Mouse (Mus musculus) hindbrain, embryonic 14.5 days (tissue): Measurements from ENCODE around the gene Evl. TPM values are rescaled to one million over a fixed set of nuclear protein-coding genes. Genes with fewer than 3 reads are reported as not detected.

Experiments used
- ATAC-seq: fragments of 200-750 bp; cut with Nextera tagmentation; 2 replicates; pipeline ENCODE4 v1.8.0; 2017; ENCODE audit warnings: moderate number of reproducible peaks, mild to moderate bottlenecking, moderate TSS enrichment, moderate library complexity; ENCODE audit not compliant: low FRiP score
- DNase-seq: peaks from one replicate; pipeline ENCODE4 v3.0.0-alpha.2; 2015; ENCODE audit warnings: low spot score
- H3K27ac ChIP-seq: fragments of 300-500 bp; sonication (generic); 2 replicates; pipeline ENCODE4 v1.5.1; 2014; ENCODE audit warnings: mild to moderate bottlenecking, moderate library complexity
- H3K27me3 ChIP-seq: fragments of 300-500 bp; sonication (generic); 2 replicates; pipeline ENCODE4 v1.6.1; 2014; ENCODE audit warnings: mild to moderate bottlenecking, low read length, mixed read lengths; ENCODE audit not compliant: control insufficient read depth, insufficient read depth
- H3K36me3 ChIP-seq: fragments of 300-500 bp; sonication (generic); replicated peaks from 2 replicates; pipeline ENCODE4 v1.6.1; 2014; ENCODE audit not compliant: control insufficient read depth, insufficient read depth
- H3K4me1 ChIP-seq: fragments of 300-500 bp; sonication (generic); replicated peaks from 2 replicates; pipeline ENCODE4 v1.6.1; 2014; ENCODE audit warnings: antibody characterized with exemption, low read length, mixed read lengths; ENCODE audit not compliant: control insufficient read depth, insufficient read depth
- H3K4me2 ChIP-seq: fragments of 300-500 bp; sonication (generic); replicated peaks from 2 replicates; pipeline ENCODE4 v1.6.1; 2014; ENCODE audit warnings: mild to moderate bottlenecking, moderate library complexity
- H3K4me3 ChIP-seq: fragments of 300-500 bp; sonication (generic); replicated peaks from 2 replicates; pipeline ENCODE4 v1.5.1; 2014; ENCODE audit warnings: mild to moderate bottlenecking, low read length
- H3K9ac ChIP-seq: fragments of 300-500 bp; sonication (generic); 2 replicates; pipeline ENCODE4 v1.6.1; 2014
- H3K9me3 ChIP-seq: fragments of 300-500 bp; sonication (generic); 2 replicates; pipeline ENCODE4 v1.6.1; 2016; ENCODE audit warnings: low read length; ENCODE audit not compliant: control insufficient read depth
- WGBS: fragments of 180-500 bp; shearing (Covaris S2); extraction: QIAGEN DNeasy Blood & Tissue Kit; methylation state at CpG from one replicate; pipeline ENCODE4 v1.1.7; 2014; 5-methylcytosine and 5-hydroxymethylcytosine counted together
- polyA plus RNA-seq: library from polyadenylated mRNA; unstranded; fragments of >200 nt; fragmentation: Nextera tagmentation; extraction: Ambion mirVana; gene quantifications from 2 replicates; pipeline ENCODE4 v1.2.1, GENCODE M21; 2014

Evl gene
- polyA plus RNA-seq, 1 experiment from 2014 or later, result 270 TPM

DNA sequence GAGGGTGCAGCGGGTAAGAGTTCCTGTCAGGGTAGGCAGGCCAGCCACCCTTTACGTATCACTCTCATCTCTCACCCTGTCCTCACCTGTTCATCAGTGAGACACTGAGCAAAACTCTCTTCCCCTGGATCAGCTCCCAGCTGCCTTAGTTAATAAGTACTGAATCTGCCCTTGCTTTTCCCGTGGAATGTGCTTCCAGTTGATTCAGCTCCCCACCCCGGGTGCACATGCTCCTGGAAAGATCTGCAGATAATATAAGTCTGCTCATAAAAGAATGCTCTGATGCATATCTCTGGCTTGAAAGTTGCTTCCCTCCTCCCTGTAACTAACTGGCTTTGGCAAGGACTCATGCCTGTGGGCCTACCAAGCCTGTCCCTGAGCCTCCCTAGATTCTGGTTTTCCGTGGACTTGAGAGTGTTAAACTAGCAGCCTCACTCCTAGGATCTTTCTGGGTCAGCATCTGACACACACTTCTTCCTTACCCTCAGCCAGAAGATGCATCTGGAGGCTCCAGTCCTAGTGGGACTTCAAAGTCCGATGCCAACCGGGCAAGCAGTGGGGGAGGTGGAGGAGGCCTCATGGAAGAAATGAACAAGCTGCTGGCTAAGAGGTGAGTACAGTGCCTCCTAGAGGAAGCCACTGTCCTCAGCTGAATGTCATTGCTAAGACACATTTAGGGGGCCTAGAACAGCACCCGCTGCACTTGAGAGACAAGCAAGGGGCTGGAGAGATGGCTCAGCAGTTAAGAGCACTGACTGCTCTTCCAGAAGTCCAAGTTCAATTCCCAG is 121.3 kb downstream of the Evl start:
- Histone ChIP-seq H3K36me3 (peaks cover 90% of the 10 kb centered on the region), H3K27ac (no peak overlapping the region), H3K9ac (no peak overlapping the region), H3K9me3 (no peaks in the 10 kb centered on the region), H3K4me1 (no peaks in the 10 kb centered on the region), H3K4me2 (no peak overlapping the region), H3K27me3 (no peaks in the 10 kb centered on the region), H3K4me3 (no peak overlapping the region)
- DNase-seq (no peak), ATAC-seq (no peak)
- WGBS, result 80% methylated on average over 8 of the region's 8 CpGs

DNA sequence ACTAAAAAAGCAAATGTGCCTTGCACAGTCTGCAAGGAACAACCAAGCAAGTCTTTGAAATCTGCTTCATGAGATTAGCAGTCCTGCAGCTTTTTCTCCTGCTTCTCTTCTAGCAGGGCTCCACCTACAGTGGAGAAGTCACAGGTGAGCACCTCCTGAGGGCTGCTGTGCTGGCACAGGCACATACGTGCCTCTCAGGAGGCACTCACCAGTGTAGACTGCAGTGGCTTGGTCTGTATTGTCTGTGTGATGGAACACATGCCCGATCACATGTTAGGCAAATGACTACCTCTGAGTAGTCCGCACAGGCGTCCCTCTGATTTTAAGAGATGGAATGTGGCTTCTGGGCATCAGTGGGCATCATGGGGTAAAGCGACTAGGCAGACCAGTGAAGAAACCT is 122.6 kb downstream of the Evl start:
- no peak for DNase-seq
- 94% methylated on average over 5 of the region's 5 CpGs for WGBS
- no peak overlapping the region for H3K4me2 ChIP-seq
- no peak overlapping the region for H3K27ac ChIP-seq
- no peaks in the 10 kb centered on the region for H3K9me3 ChIP-seq
- no peak for ATAC-seq
- peaks cover 91% of the 10 kb centered on the region for H3K36me3 ChIP-seq
- H3K4me1 ChIP-seq, result no peaks in the 10 kb centered on the region
- H3K4me3 ChIP-seq, result no peak overlapping the region
- H3K27me3 ChIP-seq, result no peaks in the 10 kb centered on the region
- H3K9ac ChIP-seq, result no peak overlapping the region

DNA sequence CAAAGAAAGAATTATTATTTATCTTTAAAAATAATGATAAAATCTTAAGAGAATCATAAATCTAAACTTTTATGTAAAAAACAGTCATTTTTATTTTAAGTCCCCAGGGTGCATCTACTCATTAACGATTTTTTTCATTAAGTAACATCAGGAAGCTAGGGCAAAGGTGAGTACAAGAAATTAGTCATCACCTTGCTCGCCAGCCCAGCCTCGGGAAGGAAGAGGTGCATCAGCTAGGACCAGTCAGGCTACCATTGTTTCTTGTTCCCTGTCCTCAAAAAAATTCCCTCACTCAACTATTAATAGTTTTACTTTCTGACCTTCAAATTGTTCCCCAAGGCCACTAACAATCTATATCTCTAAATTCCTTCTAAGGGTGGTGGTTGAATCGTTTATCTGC is 123.8 kb downstream of the Evl start:
- Histone ChIP-seq H3K9ac (no peak overlapping the region), H3K4me2 (no peak overlapping the region), H3K4me1 (no peaks in the 10 kb centered on the region), H3K27ac (no peak overlapping the region), H3K27me3 (no peaks in the 10 kb centered on the region), H3K4me3 (no peak overlapping the region), H3K36me3 (peaks cover 95% of the 10 kb centered on the region), H3K9me3 (no peaks in the 10 kb centered on the region)
- ATAC-seq (no peak), DNase-seq (no peak)
- WGBS, result 89% methylated on average over 4 of the region's 4 CpGs

DNA sequence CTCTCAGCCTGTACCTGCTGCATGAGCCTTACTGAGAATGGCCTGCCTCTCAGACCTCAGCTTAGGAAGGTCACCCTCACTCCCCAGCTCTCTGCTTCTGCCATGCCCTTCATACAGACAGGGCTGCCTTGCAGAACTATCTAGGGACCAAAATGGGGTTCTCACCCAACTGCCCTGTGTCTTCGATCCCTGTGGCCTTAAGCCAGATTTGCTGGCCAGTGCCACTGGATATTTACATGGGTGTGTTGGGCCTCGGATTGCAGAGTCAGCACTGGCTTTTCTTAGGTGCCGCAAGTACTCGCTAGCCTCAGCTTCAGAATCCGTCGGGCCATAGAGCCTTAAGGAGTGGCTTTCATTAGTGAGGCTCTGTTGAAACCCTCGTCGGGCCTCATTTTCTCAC is 126.3 kb downstream of the Evl start:
- Histone ChIP-seq H3K4me3 (no peak overlapping the region), H3K27me3 (no peaks in the 10 kb centered on the region), H3K9ac (no peak overlapping the region), H3K9me3 (no peaks in the 10 kb centered on the region), H3K4me2 (no peak overlapping the region), H3K36me3 (peaks cover 97% of the 10 kb centered on the region), H3K27ac (no peak overlapping the region), H3K4me1 (no peaks in the 10 kb centered on the region)
- DNase-seq (no peak), ATAC-seq (no peak)
- WGBS, result 94% methylated on average over 8 of the region's 8 CpGs

DNA sequence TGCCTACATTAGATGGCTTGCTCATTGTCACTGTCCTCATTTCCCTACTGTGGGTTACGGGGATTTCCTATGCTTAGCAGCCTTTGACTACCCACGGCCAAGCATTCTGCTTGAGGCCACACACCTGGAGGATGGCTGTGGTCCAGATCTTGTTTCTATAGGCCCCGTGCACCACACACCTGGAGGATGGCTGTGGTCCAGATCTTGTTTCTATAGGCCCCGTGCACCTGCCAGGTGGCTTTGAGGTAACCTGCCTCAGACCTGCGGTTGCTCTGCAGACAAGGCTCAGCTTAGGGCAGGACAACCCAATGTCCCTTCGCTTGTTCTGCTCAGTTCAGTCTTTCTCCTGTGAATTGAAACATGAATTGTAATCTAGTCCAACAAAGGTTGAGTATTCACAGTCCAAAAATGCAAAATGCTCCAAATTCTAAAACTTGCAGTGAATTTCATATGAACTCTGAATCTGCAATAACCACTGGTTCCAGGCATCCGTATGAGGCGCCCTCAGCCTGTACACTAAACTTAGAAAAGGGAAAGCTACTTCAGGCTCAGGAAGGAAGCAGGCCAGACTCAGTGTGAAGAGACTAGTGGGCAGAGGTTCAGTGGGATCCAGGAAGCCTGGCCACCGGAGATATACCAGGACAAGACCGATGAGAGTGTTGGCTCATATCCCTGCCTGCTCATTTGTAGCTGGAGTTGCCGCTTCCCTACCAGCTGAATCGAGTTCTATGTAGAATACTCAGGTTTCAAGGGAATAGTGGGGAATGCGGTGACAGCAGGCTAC is 127.9 kb downstream of the Evl start:
- H3K4me2 ChIP-seq, result no peak overlapping the region
- no peaks in the 10 kb centered on the region for H3K4me1 ChIP-seq
- H3K27me3 ChIP-seq, result no peaks in the 10 kb centered on the region
- peaks cover 97% of the 10 kb centered on the region for H3K36me3 ChIP-seq
- no peaks in the 10 kb centered on the region for H3K9me3 ChIP-seq
- ATAC-seq, result no peak
- WGBS, result 94% methylated on average over 13 of the region's 13 CpGs
- no peak overlapping the region for H3K9ac ChIP-seq
- no peak overlapping the region for H3K27ac ChIP-seq
- DNase-seq, result no peak
- H3K4me3 ChIP-seq, result no peak overlapping the region

DNA sequence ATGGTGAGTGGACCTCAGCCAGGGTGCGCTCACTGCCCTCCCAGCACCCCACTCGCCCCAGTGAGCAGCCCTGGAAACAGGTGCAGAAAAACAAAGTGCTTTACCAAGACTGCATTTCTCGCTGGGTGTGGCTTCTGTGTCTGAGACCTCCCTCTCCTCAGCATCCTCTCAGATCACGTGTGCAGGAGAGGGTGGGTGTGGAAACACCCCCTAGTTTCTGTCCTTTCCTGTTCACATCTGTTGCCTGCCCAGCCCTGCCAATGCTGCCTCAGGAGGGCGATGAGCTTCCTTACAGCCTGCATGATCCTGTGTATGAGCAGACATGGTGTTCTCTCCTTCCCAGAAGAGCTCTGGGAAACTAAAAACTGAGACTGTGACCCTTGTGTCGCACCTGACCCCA is 131.9 kb downstream of the Evl start:
- Histone ChIP-seq H3K27ac (no peak overlapping the region), H3K27me3 (no peaks in the 10 kb centered on the region), H3K4me2 (no peak overlapping the region), H3K9me3 (no peaks in the 10 kb centered on the region), H3K36me3 (peaks cover 71% of the 10 kb centered on the region), H3K4me3 (no peak overlapping the region), H3K4me1 (no peaks in the 10 kb centered on the region), H3K9ac (no peak overlapping the region)
- WGBS, result 85% methylated on average over 6 of the region's 6 CpGs
- ATAC-seq (no peak), DNase-seq (no peak)

DNA sequence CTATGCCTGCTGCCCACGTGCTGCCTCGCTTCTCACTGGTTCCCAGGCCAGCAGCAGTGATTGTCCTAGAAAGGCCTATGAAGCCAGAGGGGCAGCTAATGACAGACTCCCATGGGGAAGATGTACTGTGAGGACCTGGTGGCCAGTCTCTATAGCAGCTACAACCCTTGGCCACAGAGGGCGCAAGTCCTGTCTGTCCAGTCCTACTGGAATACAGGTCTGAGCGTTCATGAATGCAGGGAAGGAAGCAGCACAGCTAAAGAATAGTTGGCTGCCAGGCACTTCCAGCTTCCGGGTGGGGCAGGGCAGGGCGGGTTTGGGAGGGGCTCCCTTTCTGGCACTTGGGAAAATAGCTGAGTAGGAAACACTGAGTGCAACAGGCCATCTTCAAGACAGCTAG is 132.4 kb downstream of the Evl start:
- ATAC-seq (no peak), DNase-seq (no peak)
- H3K9ac ChIP-seq, result no peak overlapping the region
- peaks cover 66% of the 10 kb centered on the region for H3K36me3 ChIP-seq
- H3K4me1 ChIP-seq, result no peaks in the 10 kb centered on the region
- H3K4me2 ChIP-seq, result no peak overlapping the region
- no peaks in the 10 kb centered on the region for H3K27me3 ChIP-seq
- no peak overlapping the region for H3K27ac ChIP-seq
- H3K4me3 ChIP-seq, result no peak overlapping the region
- 72% methylated on average over 6 of the region's 6 CpGs for WGBS
- no peaks in the 10 kb centered on the region for H3K9me3 ChIP-seq

DNA sequence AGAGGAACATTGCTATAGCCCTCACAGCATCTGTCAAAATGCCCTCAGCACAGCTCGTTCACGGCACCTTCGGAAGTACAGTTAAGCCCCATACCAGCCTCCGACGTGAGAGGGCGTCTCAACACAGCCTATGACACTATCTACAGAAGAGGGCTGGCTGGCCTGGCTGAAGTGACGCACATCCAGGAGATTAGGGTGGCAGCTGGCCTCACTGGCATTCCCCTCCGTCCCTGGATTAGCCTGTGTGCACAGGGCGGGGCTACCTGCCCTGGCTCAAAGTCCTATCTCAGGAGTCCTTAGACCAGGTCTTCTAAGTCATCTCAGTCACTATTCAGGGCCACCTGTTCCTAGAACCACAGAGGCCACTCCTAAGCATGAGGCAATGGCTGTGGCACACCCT is 134.6 kb downstream of the Evl start:
- Histone ChIP-seq H3K4me3 (no peak overlapping the region), H3K9me3 (no peaks in the 10 kb centered on the region), H3K27ac (no peak overlapping the region), H3K36me3 (peaks cover 43% of the 10 kb centered on the region), H3K4me2 (no peak overlapping the region), H3K9ac (no peak overlapping the region), H3K27me3 (no peaks in the 10 kb centered on the region), H3K4me1 (no peaks in the 10 kb centered on the region)
- no peak for ATAC-seq
- 90% methylated on average over 9 of the region's 9 CpGs for WGBS
- no peak for DNase-seq

DNA sequence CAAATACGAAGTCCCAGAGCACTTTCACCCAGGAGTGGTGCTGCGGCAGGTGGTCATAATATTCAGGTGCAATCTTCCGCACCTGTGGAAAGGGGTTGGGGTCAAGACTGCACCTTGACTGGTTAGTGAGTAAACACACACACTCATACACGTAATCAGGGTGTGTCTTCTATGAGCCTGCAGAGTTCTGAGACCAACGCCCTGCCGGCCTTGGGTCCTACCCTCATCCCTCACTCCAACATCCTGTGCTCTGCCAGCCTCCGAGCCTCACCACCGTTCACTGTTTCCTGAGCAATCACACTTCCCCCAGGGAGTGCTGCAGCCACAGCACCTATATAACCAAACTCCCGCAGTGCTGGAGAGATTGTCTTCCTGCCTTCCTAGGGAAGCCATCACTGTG is 136.0 kb downstream of the Evl start:
- no peak overlapping the region for H3K9ac ChIP-seq
- no peak overlapping the region for H3K4me2 ChIP-seq
- H3K4me3 ChIP-seq, result no peak overlapping the region
- 76% methylated on average over 9 of the region's 9 CpGs for WGBS
- peaks cover 31% of the 10 kb centered on the region for H3K36me3 ChIP-seq
- no peak for DNase-seq
- no peaks in the 10 kb centered on the region for H3K4me1 ChIP-seq
- no peak for ATAC-seq
- H3K27ac ChIP-seq, result no peak overlapping the region
- H3K27me3 ChIP-seq, result no peaks in the 10 kb centered on the region
- no peaks in the 10 kb centered on the region for H3K9me3 ChIP-seq
